Mouse (Mus musculus) bone marrow macrophage, adult 2 months (primary cell): Measurements from ENCODE around the gene Dlx3.

Experiments
- CTCF ChIP-seq: IDR thresholded peaks from 2 replicates; pipeline ENCODE4 v1.5.1; 2012; ENCODE audit warnings: low read depth, mild to moderate bottlenecking, low read length, moderate library complexity
- POLR2A ChIP-seq: IDR thresholded peaks from 2 replicates; pipeline ENCODE4 v1.6.1; 2012; ENCODE audit warnings: mild to moderate bottlenecking, low read depth, low read length, borderline replicate concordance

- TF ChIP-seq CTCF = no peak
- no peak for TF ChIP-seq POLR2A
Observed at GRCm38 (mm10) chr11:95142980-95143575, 23.2 kb downstream of the Dlx3 start.
